Mouse (Mus musculus) heart, postnatal 0 days (tissue): ENCODE measurements around the gene Dip2b. TPM values are rescaled to one million over a fixed set of nuclear protein-coding genes. Genes with fewer than 3 reads are reported as not detected.
"Not testable (repeated sequence)": the region's sequence is repeated elsewhere in the genome, so short reads cannot be mapped to it uniquely, and the experiment has no call there.

Source experiments
- ATAC-seq: fragments of 200-750 bp; cut with Nextera tagmentation; 2 replicates; pipeline ENCODE4 v1.8.0; 2017; ENCODE audit warnings: low read depth, moderate number of reproducible peaks, moderate library complexity; ENCODE audit not compliant: insufficient read depth
- DNase-seq: peaks from one replicate; pipeline ENCODE4 v3.0.0-alpha.2; 2016; ENCODE audit warnings: low spot score
- H3K27ac ChIP-seq: fragments of 300-500 bp; sonication (generic); 2 replicates; pipeline ENCODE4 v1.5.1; 2014; ENCODE audit warnings: low read depth, mild to moderate bottlenecking
- H3K27me3 ChIP-seq: fragments of 300-500 bp; sonication (generic); 2 replicates; pipeline ENCODE4 v1.6.1; 2014; ENCODE audit warnings: low read length, mixed read lengths; ENCODE audit not compliant: control insufficient read depth, insufficient read depth
- H3K36me3 ChIP-seq: fragments of 300-500 bp; sonication (generic); replicated peaks from 2 replicates; pipeline ENCODE4 v1.6.1; 2014; ENCODE audit warnings: low read length, mixed read lengths; ENCODE audit not compliant: control insufficient read depth, insufficient read depth
- H3K4me1 ChIP-seq: fragments of 300-500 bp; sonication (generic); 2 replicates; pipeline ENCODE4 v1.6.1; 2014; ENCODE audit warnings: antibody characterized with exemption; ENCODE audit not compliant: control insufficient read depth, insufficient read depth
- H3K4me2 ChIP-seq: fragments of 300-500 bp; sonication (generic); 2 replicates; pipeline ENCODE4 v1.6.1; 2014; ENCODE audit warnings: low read depth, mild to moderate bottlenecking, low read length, moderate library complexity
- H3K4me3 ChIP-seq: fragments of 300-500 bp; sonication (generic); 2 replicates; pipeline ENCODE4 v1.5.1; 2014; ENCODE audit warnings: low read depth, low read length
- H3K9ac ChIP-seq: fragments of 300-500 bp; sonication (generic); replicated peaks from 2 replicates; pipeline ENCODE4 v1.6.1; 2014; ENCODE audit warnings: low read depth, low read length, mixed read lengths
- H3K9me3 ChIP-seq: fragments of 300-500 bp; sonication (generic); replicated peaks from 2 replicates; pipeline ENCODE4 v1.6.1; 2016; ENCODE audit warnings: low read length; ENCODE audit not compliant: control insufficient read depth
- CTCF ChIP-seq: IDR thresholded peaks from 2 replicates; pipeline ENCODE4 v1.5.1; 2016; ENCODE audit warnings: antibody characterized with exemption, control low read depth, low read depth
- EP300 ChIP-seq: IDR thresholded peaks from 2 replicates; pipeline ENCODE4 v1.6.1; 2016; ENCODE audit warnings: antibody characterized with exemption, low read depth
- WGBS: fragments of 180-500 bp; shearing (Covaris S2); extraction: QIAGEN DNeasy Blood & Tissue Kit; methylation state at CpG from one replicate; pipeline ENCODE4 v1.1.7; 2014; 5-methylcytosine and 5-hydroxymethylcytosine counted together
- polyA plus RNA-seq: library from polyadenylated mRNA; unstranded; fragments of >200 nt; fragmentation: Nextera tagmentation; extraction: Ambion mirVana; gene quantifications from 2 replicates; pipeline ENCODE4 v1.2.1, GENCODE M21; 2015
- total RNA-seq: library from RNA; depleted of rRNA; stranded (reverse); fragments of >200 nt; gene quantifications from 2 replicates; pipeline ENCODE4 v1.2.3, GENCODE M21; 2014; ENCODE audit warnings: low replicate concordance

The Dip2b gene
- total and polyA plus RNA-seq, 2 experiments from 2014 or later = 9.7 to 24.0 TPM

DNA sequence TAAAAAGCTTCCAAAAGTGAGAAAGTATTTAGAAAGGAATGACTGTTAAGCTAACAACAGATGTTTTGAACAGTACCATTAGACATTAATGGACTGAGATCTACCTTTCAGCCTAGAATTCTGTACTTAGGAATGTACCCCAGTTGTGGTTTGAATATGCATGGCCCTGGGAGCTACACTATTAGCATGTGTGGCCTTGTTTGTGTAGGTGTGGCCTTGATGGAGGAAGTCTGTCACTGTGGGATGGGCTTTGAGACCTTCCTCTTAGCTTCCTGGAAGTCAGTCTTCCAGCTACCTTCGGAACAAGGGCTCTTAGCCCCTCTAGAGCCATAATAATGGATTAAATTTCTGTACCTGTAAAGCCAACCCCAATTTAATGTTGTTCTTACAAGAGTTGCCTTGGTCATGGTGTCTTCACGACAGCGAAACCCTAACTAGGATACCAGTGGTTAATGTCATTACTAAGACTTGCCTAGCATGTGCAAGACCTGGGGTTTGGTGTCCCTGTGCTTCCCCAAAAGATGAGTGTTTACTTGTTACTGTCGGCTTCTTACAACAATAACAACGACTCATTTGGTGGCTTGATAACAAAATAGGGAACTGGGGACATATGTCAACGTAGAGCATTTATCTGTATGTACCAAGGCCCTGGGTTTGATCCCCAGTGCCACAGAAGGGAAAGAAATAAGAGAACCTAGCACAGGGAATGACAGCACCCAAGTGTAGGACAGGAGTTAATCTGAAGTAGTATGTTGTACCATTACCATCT is 210.4 kb downstream of the Dip2b start:
- H3K4me1 ChIP-seq = no peaks in the 10 kb centered on the region
- WGBS = 90% methylated on average over 6 of the region's 6 CpGs

DNA sequence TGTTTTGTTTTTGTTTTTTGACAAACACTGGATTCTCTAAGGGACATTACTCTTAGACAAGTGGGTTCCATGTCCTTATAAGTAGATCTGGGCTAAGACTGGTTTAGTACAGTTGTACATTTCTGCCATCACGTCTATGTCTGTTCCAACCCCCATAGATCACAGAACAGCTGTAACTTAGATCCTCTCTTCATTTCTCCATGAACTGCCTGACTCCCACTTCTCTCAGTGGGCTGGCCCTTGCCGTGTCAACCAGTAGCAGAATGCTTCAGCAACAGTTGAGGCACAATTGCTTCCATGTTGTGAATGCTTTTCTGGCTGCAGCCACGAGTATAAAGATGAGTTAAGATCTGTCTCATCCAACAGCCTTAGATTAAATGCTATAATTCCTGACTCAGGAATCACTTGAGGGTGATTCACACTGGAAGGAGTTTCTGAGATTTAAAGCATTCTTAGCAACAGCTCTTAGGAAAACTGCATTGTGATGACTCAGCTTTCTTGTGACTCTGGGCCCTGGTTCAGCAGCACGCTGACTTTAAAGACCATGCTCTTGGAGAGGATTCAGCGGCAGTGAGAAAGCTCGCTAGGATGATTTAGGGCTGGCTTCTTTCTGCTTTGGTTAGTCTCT is 212.8 kb downstream of the Dip2b start:
- Histone ChIP-seq H3K4me3 (no peak overlapping the region), H3K36me3 (peaks cover 97% of the 10 kb centered on the region), H3K27me3 (no peaks in the 10 kb centered on the region), H3K4me2 (no peak overlapping the region), H3K27ac (no peak overlapping the region), H3K4me1 (no peaks in the 10 kb centered on the region), H3K9me3 (no peaks in the 10 kb centered on the region), H3K9ac (no peak overlapping the region)
- 89% methylated on average over 6 of the region's 6 CpGs for WGBS
- ATAC-seq = no peak
- no peak for TF ChIP-seq CTCF
- TF ChIP-seq EP300 = no peak
- DNase-seq = no peak

More for the DNA sequence above, 210.4 kb downstream of the Dip2b start:
- no peak overlapping the region for H3K4me2 ChIP-seq
- H3K4me3 ChIP-seq = no peak overlapping the region
- no peaks in the 10 kb centered on the region for H3K9me3 ChIP-seq
- no peak for TF ChIP-seq EP300
- TF ChIP-seq CTCF = no peak
- peaks cover 93% of the 10 kb centered on the region for H3K36me3 ChIP-seq
- no peak overlapping the region for H3K9ac ChIP-seq
- no peaks in the 10 kb centered on the region for H3K27me3 ChIP-seq
- DNase-seq = no peak
- no peak overlapping the region for H3K27ac ChIP-seq
- ATAC-seq = no peak

DNA sequence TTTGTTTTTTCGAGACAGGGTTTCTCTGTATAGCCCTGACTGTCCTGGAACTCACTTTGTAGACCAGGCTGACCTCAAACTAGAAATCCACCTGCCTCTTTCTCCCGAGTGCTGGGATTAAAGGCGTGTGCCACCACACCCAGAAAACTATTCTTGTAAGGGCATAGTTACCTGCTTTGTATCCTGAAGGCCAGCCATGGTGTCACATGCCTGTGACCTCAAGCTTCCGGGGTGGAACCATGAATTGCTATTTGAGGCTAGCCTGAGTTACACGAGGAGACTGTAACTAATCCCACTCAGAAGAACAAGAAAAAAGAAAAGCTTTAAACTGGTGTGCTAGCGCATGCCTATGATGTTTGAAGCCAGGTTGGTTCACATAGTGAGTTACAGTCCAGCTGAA is 217.9 kb downstream of the Dip2b start:
- 82% methylated on average over 6 of the region's 6 CpGs for WGBS
- Histone ChIP-seq H3K4me3 (no peak overlapping the region), H3K4me2 (no peak overlapping the region), H3K9me3 (no peaks in the 10 kb centered on the region), H3K36me3 (peaks cover 82% of the 10 kb centered on the region), H3K27me3 (no peaks in the 10 kb centered on the region), H3K27ac (no peak overlapping the region), H3K9ac (no peak overlapping the region), H3K4me1 (no peaks in the 10 kb centered on the region)
- no peak for DNase-seq
- TF ChIP-seq CTCF = no peak
- no peak for TF ChIP-seq EP300
- no peak for ATAC-seq

DNA sequence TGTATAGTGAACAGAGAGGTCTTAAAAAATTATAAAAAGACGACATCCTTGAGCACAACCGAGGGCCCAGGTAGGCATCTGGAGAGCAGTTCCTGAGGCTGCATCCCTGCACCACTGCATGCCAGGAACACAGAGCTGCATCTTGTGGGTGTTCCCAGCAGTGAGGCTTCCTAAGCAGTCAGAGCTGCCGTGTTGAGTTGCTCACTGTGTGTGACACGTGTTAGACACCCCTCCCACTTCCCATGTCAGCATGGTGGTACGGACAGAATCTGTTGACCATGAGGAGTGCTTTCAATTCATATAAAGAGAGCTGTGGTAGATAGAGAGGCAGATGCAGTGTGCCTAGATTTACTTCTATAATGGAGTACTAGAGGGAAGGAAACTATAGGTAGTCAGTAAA is 218.8 kb downstream of the Dip2b start:
- Histone ChIP-seq H3K27ac (no peak overlapping the region), H3K4me2 (no peak overlapping the region), H3K36me3 (peaks cover 76% of the 10 kb centered on the region), H3K9ac (no peak overlapping the region), H3K4me3 (no peak overlapping the region), H3K9me3 (no peaks in the 10 kb centered on the region), H3K4me1 (no peaks in the 10 kb centered on the region), H3K27me3 (no peaks in the 10 kb centered on the region)
- no peak for ATAC-seq
- WGBS = 84% methylated on average over 5 of the region's 5 CpGs
- no peak for DNase-seq
- no peak for TF ChIP-seq EP300
- TF ChIP-seq CTCF = no peak

DNA sequence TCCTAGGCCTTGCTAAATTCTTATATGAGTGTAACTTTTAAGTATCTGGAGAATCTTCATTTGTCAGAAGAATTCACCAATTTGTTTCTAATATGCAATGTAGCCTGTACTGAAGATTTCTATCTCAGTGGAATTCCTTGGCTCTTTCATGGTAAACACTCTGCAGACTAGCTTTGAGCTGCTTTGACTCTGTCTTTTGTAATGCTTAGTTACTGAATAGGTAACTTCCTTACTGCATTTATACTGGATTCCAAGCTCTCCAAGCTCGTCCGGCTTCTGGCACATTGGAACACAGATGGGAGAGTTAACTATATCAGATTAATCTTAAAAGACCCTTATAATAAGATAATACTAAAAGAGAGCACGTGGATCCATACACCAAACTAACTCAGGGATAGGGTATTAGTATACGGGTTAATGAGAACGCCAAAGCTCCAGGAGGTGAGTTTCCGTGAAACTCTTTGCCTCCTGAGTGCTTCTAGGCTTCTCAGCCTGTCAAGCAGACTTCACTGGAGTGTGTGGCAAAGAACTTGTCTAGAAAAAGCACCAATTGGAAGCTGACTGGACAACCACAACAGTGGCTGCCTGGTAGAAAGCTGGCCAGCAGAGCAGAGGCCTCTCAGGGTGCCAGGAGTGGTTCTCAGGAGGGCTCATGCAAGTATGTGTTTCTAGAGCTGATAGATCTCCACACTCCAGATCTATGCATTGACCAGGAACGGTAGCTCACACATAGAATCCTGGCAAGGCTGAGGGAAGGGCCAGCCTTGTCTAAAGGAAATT is 220.4 kb downstream of the Dip2b start:
- Histone ChIP-seq H3K4me2 (no peak overlapping the region), H3K27ac (no peak overlapping the region), H3K4me1 (no peaks in the 10 kb centered on the region), H3K36me3 (peaks cover 62% of the 10 kb centered on the region), H3K4me3 (no peak overlapping the region), H3K27me3 (no peaks in the 10 kb centered on the region), H3K9ac (no peak overlapping the region), H3K9me3 (no peaks in the 10 kb centered on the region)
- WGBS = 93% methylated on average over 7 of the region's 7 CpGs
- DNase-seq (no peak), ATAC-seq (no peak)
- no peak for TF ChIP-seq CTCF
- TF ChIP-seq EP300 = no peak

DNA sequence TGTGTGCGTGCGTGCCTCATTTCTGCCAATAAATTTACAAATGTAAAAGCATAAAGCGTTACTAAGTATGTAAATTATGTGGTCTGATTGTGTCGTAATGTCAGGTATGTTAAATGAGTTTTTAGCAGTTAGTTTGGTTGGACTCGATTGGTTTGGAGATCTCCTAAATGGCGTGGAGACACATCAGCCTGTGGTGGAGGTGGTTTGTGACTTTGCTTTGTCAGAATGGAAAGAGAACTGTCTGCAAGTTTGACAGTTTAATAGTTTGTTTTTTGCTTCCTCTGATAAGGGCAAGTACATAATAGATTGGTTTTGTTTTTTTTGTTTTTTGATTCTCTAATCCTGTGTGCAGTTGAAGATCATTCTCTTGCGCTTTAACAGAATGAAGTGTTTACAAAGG is 221.9 kb downstream of the Dip2b start:
- peaks cover 48% of the 10 kb centered on the region for H3K36me3 ChIP-seq
- not testable (repeated sequence) for H3K4me2 ChIP-seq, H3K9ac ChIP-seq, H3K4me3 ChIP-seq, ATAC-seq, H3K27ac ChIP-seq, H3K9me3 ChIP-seq, H3K27me3 ChIP-seq, H3K4me1 ChIP-seq, DNase-seq
- 90% methylated on average over 7 of the region's 7 CpGs for WGBS
